Mouse (Mus musculus) hindlimb bud, embryonic 11.5 days (tissue): Measurements from ENCODE around the gene Trabd.

Experiments
- DNase-seq: peaks from one replicate; pipeline ENCODE4 v3.0.0-alpha.2; 2012; ENCODE audit warnings: low read depth, low spot score; ENCODE audit errors: extremely low spot score

The Trabd gene

DNA sequence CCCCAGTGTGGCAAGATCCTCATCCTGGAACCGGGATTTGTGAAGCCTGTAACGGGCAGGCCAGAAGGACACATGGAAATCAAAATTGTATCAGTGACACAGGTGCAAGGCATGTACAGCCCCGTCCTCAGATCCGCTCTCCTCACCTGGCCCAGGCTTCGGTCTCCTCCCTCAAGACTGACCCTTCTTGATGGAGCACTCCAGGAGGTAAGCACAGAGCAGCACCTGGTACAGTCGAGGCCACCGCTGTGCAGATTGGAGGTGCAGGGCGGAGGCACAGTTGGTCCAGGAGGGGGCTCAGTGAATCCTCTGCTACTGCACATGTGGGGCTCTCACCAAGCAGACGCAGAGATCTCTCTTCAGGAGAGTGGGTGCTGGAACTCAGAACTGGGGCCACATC, 50.4 kb downstream of the Trabd start:
- no peak for DNase-seq

DNA sequence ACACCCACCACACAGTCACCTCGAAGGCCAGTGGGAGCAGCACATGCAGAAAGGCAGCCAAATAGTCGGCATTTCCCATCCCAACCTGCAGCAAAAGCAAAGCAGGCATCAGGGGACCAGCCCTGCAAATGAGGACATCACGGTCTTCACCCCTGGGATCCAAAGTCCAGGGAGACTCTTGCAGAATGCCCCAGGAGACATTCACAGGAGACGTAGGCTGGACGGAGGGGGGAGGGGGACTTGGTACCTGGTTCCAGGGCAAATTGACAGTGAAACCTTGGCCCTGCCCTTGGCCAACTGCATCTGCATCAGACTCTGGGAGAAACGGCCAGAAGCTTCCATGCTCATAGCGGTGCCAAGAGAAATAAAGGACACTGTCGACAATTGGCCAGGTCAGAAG, 51.7 kb downstream of the Trabd start:
- no peak for DNase-seq

DNA sequence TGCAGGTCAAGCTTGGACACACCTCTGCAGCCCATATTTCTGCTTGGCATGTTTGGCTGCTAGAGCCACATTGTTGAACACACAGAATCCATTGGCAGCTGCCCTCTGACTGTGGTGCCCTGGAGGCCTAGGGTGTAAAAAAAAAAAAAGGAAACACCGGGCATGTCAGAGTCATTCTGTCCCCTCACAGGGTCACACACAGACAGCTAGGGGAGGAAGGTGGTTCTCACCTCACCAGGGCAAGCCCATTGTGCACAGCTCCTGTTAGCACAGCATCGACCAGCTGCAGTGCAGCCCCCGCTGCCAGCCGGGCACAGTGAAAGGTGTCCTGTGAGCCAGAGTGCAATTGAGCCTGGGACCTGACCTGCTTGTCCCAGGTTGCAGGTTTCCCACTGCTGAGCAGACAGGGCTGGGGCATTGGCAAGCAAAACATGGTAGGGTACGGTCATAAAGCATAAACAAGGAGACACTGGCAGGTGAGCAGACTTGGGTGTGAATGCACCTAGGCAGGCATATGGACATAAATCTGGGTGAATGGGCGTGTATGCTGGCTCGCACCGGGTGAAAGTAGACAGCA, 52.5 kb downstream of the Trabd start:
- DNase-seq = no peak

DNA sequence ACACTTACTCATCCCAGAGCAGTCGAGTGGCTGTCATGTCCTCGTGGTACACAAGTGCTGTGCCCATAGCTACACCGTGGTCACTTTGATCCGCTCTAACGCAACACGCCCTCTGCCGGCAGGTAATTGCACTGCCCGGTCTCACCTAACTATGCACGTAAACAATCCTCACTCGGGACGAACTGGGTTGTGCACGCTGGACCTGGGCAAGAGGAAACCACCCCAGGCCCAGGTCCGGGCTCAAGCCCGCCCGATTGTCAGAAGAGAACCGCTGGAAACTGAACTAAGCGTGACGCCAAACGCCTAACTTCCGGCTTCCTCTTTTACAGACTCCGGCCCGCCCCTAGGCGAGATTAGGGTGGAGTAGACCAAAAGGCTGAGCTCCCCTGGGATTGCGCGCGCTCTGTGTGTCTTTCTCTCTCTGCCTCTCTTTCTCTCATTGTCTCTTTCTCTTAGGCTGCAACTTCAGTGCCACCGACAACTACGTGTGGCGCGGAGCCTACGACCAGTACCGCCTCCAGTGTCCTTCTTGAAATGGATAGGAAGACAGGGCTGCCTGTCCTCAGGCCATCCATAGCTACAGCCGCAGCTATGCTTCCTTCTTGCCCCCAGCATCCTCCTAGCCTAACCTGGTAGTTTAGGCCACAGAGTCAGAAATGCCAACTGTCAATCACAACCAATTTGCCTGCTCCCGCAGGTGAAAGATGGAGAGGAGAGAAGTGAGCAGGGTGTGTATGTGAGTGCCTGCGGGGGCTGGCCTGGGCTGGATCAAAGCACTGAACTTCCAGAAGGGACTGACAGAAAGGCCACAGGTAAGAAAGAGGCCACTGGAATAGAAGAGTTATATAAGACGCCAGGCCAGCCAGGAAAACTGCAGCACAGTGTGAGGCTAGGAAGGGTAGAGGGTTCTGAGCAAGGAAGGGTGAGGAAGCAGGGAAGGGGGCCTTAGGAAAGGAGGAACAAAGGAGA, 53.7 kb downstream of the Trabd start, which contains the start of gene Hdac10:
Gene Hdac10 (minus strand): TSS at position 319 of the 969 bp plus-strand sequence.
- no peak for DNase-seq

DNA sequence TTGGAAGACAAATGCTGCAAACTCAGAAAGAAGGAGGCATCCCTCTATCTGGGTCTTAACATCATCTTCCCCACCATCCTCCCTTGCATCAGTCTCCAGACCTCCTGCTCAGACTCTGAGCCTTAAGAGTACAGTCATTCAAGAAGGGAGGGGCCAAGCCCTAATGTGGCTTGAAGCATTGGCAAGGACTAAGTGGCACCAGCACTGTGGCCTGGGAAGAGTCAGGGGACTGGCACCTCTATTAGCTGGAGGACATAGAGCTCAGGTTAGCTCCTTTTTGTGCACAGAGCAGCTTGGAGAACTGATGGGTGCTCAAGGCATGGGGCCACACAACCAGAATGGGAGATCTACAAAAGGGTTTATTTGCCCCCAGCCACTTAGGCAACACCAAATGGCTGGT, 55.3 kb downstream of the Trabd start:
- DNase-seq = no peak

DNA sequence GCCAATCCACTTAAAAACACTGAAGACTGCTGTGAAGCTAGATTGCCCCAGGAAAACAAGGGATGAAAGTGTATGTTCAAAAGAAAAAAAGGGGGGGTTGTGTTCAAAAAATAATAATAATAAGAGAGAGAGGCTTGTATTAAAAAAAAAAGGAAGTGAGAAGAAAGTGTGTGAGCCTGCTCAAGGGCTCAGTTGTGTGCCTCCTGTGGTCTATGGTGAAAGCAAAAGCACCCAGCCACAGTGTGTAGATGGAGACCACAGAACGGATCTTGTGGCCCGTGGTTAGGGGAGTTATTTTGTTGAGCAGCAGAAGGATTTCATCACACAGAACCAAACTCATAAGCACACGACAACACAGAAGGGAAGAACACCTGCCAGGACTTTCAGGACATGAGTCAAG, 56.4 kb downstream of the Trabd start:
- no peak for DNase-seq
